Mouse (Mus musculus): ENCODE results near the gene Lipo3. TPM values are rescaled to one million over a fixed set of nuclear protein-coding genes. Genes with fewer than 3 reads are reported as not detected.

Gene Lipo3
- polyA plus RNA-seq (2014; fragmentation: Illumina TruSeq; extraction: RNeasy Lipid Tissue Mini Kit (QIAGEN cat#74804); ENCODE audit: insufficient read depth, low read depth, low replicate concordance) = 16.9 TPM

GRCm38 (mm10) chr19:33761287-33762086 lies at the start of gene Lipo3:
Gene Lipo3, minus strand, starts transcription at chr19:33761951.

DNA sequence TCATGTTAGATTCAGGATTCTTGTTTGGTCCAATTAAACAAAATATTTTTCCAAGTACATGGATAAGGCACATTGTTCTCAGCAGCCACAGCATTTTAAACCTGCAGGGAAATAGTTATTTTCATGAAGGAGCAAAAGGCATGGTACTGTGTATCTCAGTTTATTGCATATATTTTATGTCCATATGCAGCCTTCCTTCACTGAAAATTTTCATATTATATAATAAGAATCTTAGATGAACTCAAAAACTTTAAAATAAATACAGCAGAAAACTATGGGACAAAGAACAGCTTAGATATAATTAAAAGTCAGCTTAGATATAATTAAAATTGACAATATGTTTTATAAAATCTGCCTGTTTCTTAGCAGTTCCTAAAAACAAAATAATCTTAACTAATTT lies 25.6 kb upstream of the Lipo3 start, which contains the start of gene Lipo1:
Lipo1 (minus strand) TSS at position 101 of the 400 bp plus-strand sequence.

DNA sequence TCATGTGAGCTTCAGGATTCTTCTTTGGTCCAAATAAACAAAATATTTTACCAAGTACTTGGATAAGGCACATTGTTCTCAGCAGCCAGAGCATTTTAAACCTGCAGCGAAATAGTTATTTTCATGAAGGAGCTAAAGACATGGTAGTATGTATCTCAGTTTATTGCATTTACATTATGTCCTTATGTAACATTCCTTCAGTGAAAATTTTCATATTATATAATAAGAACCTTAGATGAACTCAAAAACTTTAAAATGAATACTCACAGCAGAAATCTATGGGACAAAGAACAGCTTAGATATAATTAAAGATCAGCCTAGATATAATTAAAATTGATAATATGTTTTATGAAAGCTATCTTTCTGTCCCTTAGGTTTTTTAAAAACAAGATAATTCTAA lies 10.5 kb downstream of the Lipo3 start, which contains the start of gene Lipo2:
Lipo2 (minus strand) TSS at position 101 of the 400 bp plus-strand sequence.

DNA sequence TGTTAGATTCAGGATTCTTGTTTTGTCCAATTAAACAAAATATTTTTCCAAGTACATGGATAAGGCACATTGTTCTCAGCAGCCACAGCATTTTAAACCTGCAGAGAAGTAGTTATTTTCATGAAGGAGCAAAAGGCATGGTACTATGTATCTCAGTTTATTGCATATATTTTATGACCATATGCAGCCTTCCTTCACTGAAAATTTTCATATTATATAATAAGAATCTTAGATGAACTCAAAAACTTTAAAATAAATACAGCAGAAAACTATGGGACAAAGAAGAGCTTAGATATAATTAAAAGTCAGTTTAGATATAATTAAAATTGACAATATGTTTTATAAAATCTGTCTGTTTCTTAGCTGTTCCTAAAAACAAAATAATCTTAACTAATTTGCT lies 136.6 kb downstream of the Lipo3 start, which contains the start of gene Gm8978:
Gm8978 (minus strand) TSS at position 101 of the 400 bp plus-strand sequence.

DNA sequence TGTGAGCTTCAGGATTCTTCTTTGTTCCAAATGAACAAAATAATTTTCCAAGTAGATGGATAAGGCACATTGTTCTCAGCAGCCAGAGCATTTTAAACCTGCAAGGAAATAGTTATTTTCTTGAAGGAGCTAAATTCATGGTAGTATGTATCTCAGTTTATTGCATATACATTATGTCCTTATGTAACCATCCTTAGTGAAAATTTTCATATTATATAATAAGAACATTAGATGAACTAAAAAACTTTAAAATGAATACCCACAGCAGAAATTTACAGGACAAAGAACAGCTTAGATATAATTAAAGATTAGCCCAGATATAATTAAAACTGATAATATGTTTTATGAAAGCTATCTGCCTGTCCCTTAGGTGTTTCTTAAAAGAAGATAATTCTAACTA lies 244.1 kb downstream of the Lipo3 start, which contains the start of gene Lipo4:
Lipo4 (minus strand) TSS at position 101 of the 400 bp plus-strand sequence.

Other genes starting within 250 kb of the Lipo3 start
- gene Lipo4, start 244.2 kb downstream of the Lipo3 start, polyA plus RNA-seq (2014; fragmentation: Illumina TruSeq; extraction: RNeasy Lipid Tissue Mini Kit (QIAGEN cat#74804); ENCODE audit: insufficient read depth, low read depth, low replicate concordance) = not detected
- gene Gm8978, start 136.7 kb downstream of the Lipo3 start, polyA plus RNA-seq (2014; fragmentation: Illumina TruSeq; extraction: RNeasy Lipid Tissue Mini Kit (QIAGEN cat#74804); ENCODE audit: insufficient read depth, low read depth, low replicate concordance) = not detected
- 0.10 TPM for gene Lipo2, start 10.6 kb downstream of the Lipo3 start, polyA plus RNA-seq (2014; fragmentation: Illumina TruSeq; extraction: RNeasy Lipid Tissue Mini Kit (QIAGEN cat#74804); ENCODE audit: insufficient read depth, low read depth, low replicate concordance)
- not detected for gene Lipo1, start 25.5 kb upstream of the Lipo3 start, polyA plus RNA-seq (2014; fragmentation: Illumina TruSeq; extraction: RNeasy Lipid Tissue Mini Kit (QIAGEN cat#74804); ENCODE audit: insufficient read depth, low read depth, low replicate concordance)
- gene Lipf, start 199.2 kb upstream of the Lipo3 start, polyA plus RNA-seq (2014; fragmentation: Illumina TruSeq; extraction: RNeasy Lipid Tissue Mini Kit (QIAGEN cat#74804); ENCODE audit: insufficient read depth, low read depth, low replicate concordance) = 0.61 TPM
- gene Lipk, start 246.3 kb upstream of the Lipo3 start, polyA plus RNA-seq (2014; fragmentation: Illumina TruSeq; extraction: RNeasy Lipid Tissue Mini Kit (QIAGEN cat#74804); ENCODE audit: insufficient read depth, low read depth, low replicate concordance) = not detected

All from lung, adult 10 weeks (tissue).